Mouse (Mus musculus) bone marrow macrophage, adult 2 months (primary cell): ENCODE measurements around the gene H2afy.

Experiments
- CTCF ChIP-seq: IDR thresholded peaks from 2 replicates; pipeline ENCODE4 v1.5.1; 2012; ENCODE audit warnings: low read depth, mild to moderate bottlenecking, low read length, moderate library complexity
- POLR2A ChIP-seq: IDR thresholded peaks from 2 replicates; pipeline ENCODE4 v1.6.1; 2012; ENCODE audit warnings: mild to moderate bottlenecking, low read depth, low read length, borderline replicate concordance

DNA sequence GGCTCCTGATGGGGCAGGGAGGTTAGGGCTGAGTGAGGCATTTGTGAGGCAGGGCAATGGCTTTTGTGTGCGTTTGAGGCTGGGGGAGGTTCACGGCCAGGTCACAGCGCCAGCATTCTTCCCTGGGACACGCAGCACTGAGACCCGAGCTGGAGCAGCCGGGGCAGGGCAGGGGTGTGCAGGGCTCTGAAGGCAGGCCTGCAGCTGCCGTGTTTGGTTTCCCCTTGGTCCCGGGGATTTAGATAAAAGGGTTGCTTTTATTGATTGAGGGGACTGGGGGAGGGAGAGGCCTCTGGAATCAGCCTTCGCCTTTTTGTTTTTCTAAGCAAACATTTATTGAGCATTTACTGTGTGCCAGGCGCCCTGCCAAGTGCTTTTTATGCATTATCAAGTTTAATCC is 83.4 kb downstream of the H2afy start:
- TF ChIP-seq CTCF (no peak), POLR2A (no peak)
